Mouse (Mus musculus) mesoderm, embryonic 11.5 days (tissue): Measurements from ENCODE around the gene Qk.
A peak's percentile ranks its signal among the peaks of the same experiment; 100 is the strongest.

Experiments
- DNase-seq: peaks from one replicate; pipeline ENCODE4 v3.0.0-alpha.2; 2012; ENCODE audit warnings: low read depth, low spot score

Gene Qk

DNA sequence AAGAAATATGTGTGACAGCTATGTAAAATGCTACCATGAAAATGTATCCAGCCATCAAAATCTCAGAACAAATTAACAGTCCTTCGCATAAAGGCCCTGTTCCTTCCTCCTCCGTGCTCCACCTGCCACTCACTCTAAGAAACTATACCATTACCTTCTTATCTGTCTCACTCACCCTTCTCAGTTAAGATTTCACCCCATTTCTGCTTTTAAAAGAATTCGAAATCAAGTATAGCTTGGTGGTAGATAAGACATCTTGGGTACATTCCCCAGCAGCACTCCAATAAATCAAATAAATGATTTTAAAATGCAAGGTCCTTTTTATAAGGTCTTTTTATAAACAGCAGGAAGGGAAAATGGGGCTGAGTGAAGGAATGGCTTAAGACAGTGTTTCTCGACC lies 53.4 kb downstream of the Qk start:
- DNase-seq, result no peak

DNA sequence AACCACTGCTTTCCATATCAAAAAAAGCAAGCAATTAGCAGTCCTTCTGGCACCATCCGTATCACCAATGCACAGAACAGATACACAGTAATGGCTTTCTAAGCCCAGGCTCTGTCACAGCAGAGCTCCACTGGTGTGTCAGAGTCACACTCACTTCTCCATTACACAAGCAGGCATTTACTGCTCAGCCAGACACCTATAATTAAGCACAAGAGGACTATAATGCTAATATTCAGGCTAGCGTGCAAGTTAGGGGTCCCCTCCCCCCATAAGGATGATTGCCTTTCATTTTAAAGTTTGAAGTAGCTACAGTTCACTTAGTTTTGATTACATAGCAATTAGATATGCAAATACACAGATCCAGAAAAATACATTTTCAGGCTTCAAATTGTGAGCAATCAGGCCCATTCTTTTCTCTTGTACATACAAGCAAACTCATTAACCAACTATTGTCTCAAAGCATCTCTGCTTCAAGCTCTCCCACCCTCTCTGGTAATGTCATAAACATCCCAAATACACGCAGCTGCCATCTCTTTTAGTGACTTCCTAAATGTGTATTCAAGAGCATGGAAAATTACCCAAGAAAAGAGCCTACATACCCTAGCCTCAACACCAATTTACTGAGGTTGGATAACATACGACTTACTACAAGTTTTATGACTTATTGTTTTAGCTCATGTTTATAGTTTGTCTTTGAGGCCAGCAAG lies 68.2 kb downstream of the Qk start:
- no peak for DNase-seq

DNA sequence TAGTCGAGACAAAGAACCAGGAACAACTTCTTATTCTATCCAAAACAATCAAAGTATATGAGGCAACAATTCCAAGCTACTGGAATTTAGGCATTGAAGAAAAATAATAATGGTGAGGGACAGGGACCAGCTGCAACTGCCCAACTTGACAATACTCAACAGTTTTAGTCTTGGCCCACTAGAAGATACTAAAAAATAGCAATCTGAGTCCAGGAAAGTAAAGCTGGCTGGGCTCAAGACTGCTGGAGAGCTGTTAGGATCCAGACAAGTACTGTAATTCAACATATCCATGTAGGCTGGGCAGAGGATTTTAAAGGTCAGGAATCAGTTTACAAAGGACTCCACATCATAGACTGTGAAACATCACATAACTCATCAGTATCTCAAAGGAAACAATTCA lies 79.6 kb downstream of the Qk start:
- DNase-seq, result no peak

DNA sequence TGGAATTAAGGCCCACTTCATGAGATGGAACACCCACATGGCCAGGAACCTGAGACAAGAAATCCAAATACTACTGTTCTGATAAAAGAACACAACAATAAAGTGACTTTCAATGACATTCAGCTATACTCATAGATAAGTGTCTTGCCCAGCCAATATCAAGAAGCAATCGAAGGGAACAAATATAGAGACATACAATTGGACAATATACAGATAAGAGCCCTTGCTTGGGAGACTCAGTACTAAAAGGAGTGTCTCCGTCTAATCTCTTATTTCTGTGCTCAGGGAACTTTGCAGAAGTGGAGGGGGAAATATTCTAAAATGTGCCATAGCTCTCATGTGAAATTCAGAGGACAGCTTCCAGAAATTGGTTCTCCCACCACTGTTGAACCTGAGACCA lies 83.1 kb downstream of the Qk start:
- no peak for DNase-seq

DNA sequence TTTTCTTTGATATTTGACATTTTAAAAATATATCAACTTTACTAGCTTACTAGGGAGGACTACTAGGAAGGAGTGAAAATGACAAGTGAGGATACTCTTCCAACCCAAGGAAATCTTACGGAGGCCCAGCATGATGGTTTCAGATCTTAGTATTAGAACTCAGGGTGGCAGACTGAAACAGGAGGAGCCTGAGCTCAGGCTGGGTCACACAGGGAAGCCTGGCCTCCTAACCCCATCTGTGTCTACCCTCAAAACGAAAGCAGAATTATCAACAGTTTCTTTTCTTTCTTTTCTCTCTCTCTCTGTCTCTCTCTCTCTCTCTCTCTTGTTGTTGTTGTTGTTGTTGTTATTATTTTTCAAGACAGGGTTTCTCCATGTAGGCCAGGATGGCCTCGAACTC lies 87.2 kb downstream of the Qk start:
- DNase-seq, result no peak

DNA sequence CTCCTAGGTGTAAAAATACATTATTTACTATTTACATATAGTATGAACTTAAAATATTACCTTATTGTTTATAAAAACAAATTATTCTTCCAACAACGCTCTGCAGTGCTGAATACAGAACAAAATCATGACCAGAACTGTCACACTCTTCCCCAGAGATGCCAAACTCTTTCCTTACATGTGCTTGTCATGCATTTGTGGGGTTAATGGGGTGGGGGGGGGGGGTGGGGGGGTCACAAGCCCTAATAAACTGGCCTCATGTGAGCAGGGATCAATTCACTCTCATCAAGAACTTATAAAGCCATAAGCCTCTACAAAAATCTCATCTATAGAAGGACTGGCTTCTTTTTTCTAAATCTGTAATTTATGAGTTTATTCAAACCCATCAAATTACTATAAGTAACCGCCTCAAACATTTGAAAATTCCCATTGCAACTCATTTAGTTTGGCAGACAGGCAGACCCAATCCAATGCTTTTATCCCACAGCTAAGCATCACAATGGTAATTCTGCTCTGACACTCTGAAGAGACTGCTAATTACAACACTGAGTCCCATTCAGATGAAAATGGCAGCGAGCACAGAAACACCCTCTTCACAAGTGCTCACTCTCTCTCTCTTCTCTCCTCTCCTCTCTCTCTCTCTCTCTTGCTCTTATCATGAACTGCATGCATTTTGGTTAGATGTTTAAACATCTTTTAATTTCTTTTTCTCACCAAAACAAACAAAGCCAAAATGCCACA lies 91.7 kb downstream of the Qk start:
- no peak for DNase-seq

DNA sequence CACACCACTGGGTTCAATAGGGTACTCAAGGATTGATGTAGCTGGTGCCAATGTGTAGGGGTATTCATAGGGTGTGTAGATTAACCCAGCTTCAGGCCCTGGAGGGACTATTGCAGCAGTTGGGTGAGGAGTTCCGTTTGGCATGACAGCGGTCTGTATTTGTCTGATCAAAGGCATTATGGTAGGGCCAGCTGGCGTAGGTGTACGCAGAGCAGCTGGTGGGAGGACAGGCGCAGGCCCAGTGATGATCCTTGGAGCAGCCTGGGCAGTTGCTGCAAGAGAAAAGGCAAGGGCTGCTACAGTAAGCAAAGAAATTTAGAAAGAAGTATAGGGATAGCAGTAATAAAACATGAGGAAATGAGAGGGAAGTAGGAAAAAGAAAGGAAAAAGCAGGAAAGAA lies 103.5 kb downstream of the Qk start:
- no peak for DNase-seq

DNA sequence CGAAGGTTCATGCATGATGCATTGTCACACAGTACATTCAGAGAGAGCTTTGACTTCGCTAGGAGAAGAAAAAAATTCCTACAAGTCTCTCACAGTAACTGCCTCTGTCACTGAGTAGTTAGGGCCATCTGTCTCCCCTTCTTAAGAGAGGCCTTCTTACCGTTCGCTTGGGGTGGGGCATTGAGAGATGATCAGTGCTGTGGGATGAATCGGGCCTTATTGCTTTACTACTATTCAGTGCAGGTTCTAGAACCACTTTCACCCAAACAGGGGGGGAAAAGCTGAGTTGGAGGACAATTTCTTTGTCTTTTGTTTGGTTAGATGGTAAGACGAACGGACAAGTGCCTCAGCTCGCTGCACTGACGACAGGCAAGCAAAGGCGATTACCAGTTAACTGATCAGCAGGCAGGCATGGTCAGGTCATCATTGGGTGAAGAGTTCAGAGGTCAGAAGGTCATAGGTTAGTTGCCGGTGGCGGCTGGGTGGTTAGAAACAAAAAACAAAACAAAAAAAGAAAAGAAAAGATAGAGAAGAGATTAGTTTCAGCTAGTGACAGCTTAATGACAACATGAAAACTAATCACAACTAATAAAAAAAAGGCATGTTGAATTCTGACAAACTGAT lies 110.4 kb downstream of the Qk start:
- peak; percentile 60 for DNase-seq

DNA sequence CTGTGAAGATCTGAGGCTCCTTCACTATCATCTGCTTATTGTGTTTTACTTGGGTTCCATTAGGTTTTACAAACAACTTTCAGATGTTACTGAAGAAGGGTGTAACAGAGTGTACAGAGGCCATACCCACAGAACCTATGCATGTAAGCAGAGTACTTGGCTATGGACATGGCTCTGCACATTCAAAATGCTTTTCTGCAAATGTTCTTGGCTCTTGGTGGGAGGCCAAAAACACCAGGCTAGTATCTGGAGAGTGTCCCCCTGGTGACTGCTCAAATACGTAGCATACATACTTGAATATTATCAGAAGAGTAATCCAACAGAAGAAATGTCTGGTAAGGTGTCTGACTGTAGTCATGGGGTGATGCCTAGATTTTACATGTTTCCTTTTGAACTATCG lies 121.0 kb downstream of the Qk start:
- DNase-seq, result no peak

DNA sequence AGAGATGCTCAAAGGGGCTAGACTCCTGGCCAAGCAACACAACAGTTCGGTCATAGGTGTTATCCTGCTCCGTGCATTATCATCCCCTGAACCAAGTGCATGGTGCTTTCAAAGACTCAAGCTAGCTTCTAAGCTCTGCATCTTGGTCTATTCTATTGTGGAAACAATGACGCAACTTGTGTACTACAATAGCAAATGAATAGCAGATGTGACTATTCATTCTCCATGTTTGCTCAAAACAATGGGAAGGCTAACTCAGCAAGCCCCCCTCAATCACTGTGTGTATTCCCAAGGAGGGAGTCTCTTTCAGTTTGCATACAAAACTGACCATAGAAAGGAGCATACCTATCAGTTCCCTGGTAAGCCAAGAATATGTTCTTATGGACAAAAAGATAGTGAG lies 121.4 kb downstream of the Qk start:
- DNase-seq, result no peak

DNA sequence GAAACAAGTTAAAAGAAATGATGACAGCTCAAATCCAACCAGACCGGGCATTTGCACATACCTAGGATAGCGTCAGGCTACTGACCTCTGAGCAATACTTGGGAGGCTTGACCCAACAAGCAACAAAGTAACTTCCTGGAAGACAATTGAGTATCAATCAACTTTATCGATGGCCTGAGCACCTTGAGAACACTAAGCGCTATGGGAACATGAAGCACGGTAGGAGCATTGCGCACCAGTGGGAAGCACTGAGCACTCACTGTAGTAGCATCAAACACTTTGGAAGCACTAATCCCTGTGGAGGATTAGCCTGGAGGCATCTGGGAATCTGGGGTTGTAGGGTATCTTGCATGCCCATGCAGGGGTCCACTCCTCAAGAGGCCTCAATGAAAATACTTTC lies 124.0 kb downstream of the Qk start:
- DNase-seq, result no peak

DNA sequence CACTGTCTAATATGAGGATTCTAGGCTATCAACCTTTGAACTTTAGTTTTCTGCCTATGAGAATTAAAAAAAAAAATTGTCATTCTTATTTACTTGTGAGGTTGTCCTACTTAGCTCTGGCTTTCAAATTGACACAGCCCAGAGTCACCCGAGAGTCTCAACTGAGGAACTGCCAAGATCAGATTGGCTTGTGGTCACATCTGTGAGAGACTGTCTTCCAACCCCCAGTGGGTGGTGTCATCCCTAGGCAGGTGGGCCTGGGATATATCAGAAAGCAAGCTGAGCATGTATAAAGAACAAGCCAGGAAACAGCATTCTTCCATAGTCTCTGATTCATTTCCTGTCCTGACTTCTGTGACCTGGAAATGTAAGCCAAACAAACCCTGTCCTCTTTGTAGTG lies 128.8 kb downstream of the Qk start:
- DNase-seq, result no peak

DNA sequence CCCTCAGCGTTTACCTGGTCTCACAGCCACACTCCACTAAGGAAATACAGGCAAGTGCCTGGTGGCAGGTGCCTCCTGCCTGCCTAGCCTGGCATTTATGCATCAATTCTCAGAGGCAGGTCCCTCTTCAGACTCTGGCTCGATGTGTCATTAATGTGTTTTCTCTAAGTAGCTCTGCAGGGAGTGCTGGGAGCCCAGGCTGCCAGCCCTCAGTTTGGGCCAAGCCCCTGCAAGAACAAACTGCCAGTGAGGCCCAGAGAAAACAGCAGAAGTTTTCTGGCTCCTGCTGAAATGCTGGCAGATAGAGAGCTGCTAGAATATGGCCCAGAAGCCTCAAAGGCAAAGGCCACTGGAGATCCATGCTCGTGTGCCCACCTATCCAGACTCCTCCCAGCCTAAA lies 131.2 kb downstream of the Qk start:
- no peak for DNase-seq

DNA sequence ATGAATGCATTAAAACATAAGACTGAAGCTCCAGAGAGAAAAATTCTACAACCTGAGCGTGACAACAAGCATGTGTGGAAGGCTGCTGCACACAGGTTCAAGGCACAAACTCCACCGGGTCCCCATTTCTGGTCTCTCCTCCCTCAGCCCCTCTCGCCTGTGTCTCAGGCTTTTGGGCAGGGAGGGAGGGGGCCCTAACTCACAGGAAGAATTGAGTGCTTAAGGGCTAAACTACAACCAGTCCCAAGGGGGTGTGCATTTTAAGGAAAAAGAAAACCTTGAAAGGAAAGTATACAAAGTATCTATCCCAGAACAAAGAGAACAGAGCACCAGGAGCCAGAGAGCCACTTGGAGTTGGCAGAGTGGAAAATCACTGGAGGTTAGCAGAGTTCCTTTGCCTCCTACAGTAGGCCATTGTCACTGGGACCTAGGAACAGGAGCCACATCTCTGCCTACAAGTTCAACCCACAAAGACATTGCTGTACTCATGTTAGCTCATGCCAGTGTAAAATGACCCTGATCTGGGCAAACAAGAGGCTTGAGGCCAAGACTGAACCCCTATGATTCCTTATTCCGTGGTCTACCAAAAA lies 132.1 kb downstream of the Qk start:
- DNase-seq, result no peak

DNA sequence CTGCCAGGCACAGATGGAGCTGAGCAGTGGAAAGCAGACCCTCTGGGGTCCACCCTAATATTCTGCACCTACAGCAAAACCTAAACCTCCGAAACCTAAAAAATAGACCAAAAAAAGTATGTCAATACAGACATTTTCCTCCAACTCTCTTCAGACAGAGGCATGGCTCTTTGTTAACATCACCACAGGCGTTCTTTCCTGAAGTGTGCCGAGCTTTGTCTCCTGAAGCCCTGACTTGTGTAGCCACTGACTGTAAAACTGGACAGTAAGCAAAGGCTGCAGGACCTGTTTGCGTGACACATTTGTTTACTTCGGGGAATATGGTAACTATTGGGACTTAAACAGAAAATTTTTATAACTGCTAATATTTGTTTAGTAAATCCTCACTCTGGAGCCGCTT lies 137.9 kb downstream of the Qk start:
- no peak for DNase-seq

DNA sequence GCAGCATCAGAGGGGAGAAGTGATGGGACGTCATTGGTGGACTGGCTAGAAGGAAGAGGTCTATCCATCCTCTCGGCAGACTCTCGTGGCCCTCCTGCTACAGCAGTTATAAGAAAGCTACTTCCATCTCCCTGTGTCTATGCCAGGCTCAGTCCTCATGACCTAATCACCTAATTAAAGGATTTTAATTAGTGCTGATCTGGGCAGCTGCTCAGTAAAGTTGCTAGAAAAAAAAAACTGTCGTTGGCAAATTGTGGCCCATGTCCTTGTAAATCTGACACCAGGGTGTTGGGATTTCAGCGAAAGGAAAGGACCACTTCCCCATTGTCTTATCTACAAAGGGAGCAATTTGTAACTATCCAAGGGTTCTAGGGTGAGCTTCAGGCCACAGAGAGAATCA lies 142.6 kb downstream of the Qk start:
- DNase-seq, result no peak

DNA sequence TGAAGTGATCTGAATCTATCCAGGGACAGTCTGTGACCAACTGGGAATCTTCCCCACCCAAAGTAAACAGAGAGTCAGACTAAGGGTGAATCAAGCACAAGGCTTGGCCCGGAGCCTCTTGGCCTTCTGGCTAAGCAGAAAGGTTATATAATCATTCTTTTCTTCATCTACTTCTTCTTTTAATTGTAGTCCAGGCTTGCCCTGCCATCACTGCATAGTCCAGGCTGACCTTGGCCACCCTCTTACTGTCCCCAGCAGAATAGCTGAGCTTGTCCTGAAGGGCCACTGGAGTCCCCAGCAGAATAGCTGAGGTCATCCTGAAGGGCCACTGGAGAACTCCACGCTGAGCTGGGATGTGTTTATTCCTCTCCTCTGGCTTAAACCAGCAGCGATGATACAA lies 158.4 kb downstream of the Qk start:
- no peak for DNase-seq

DNA sequence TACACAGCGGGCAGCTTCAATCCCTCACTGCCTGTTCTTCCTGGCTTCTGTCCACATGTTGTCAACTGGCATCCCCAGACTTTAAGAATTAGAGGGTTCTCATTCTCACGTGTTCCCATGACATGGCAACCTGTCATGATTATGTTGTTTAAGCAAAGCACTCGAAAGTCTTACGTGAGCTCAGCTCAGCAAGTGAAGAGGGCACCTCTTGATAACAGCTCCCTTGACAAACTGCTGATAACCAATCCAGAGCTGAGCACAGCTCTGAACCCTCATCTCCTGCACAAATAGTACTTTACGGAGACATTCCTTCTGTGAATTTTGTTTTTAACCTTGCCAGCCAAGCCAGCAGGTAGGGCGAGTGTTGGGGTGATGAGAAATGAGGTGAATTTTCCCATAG lies 159.2 kb downstream of the Qk start:
- DNase-seq, result no peak

DNA sequence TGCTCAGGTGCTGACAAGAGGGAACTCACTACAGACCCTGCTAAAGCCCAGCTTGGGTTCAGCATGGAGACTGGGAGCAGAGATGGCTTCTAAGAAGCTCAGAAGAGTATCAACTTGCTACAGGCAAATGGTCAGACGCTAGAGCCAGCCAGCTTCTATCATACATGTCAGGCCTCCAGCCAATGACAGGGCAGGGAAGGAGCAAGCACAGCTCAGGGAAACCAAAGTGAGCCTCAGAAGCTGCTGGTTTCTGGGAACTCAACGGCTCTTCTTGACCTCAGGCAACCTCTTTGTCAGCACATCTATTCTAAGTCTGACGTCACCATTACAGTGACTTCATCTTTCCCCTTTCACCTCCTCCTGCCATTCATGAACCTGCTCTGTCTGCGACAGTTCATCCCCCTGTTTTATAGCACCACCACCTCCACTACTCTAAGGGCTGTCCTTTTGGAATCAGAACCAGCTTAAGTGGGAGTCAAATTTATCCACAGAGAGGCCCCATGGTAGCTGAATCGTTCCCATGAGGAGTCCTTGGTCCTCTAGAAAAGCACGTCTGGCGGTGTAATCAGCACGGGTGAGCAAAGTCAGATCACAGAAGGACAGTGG lies 166.7 kb downstream of the Qk start:
- peak; percentile 23 for DNase-seq
